Mouse (Mus musculus) left cerebral cortex, postnatal 10 days (tissue): ENCODE data around the gene Veph1. TPM values are rescaled to one million over a fixed set of nuclear protein-coding genes. Genes with fewer than 3 reads are reported as not detected.

Source experiments
- DNase-seq, 2 experiments: peaks; one replicate each; pipeline ENCODE4 v3.0.0; 2021 to 2022; ENCODE audit warnings: low spot score in 2 of 2, mixed read lengths in 1 of 2; ENCODE audit errors: extremely low spot score in 1 of 2
- intact Hi-C: fragments of 180-260 bp; cut with DNase I; formaldehyde crosslinking; loops from one replicate; pipeline ENCODE4 v1.15.1; 2025
- total RNA-seq, 2 experiments: library from RNA; stranded (reverse); gene quantifications; 2 replicates each; pipeline ENCODE4 v1.2.3; 2021

The Veph1 gene
- total RNA-seq, 2 experiments from 2014 or later, result 0.34 TPM

GRCm38 (mm10) chr3:66137601-66138000, 159.0 kb downstream of the Veph1 start:
- DNase-seq, result no peak
- intact Hi-C loops, result no loop called here

GRCm38 (mm10) chr3:66131264-66131950, 165.2 kb downstream of the Veph1 start:
- intact Hi-C loops, result no loop called here
- DNase-seq, result no peak

GRCm38 (mm10) chr3:66129689-66130088, 166.9 kb downstream of the Veph1 start:
- no peak for DNase-seq
- intact Hi-C loops, result no loop called here

- DNase-seq, result no peak
- intact Hi-C loops, result no loop called here
Observed at GRCm38 (mm10) chr3:66105493-66105892, 191.1 kb downstream of the Veph1 start.

GRCm38 (mm10) chr3:66102599-66102932, 194.1 kb downstream of the Veph1 start:
- no peak for DNase-seq
- intact Hi-C loops, result no loop called here

GRCm38 (mm10) chr3:66101809-66102598, 194.6 kb downstream of the Veph1 start:
- no peak for DNase-seq
- intact Hi-C loops, result no loop called here

GRCm38 (mm10) chr3:66101074-66101473, 195.6 kb downstream of the Veph1 start:
- no peak for DNase-seq
- intact Hi-C loops, result no loop called here

GRCm38 (mm10) chr3:66091746-66092145, 204.9 kb downstream of the Veph1 start:
- DNase-seq, result no peak
- intact Hi-C loops, result no loop called here

- intact Hi-C loops, result no loop called here
- DNase-seq, result no peak
Observed at GRCm38 (mm10) chr3:66087608-66088007, 209.0 kb downstream of the Veph1 start.

- no peak for DNase-seq
- intact Hi-C loops, result no loop called here
Observed at GRCm38 (mm10) chr3:66083856-66084255, 212.8 kb downstream of the Veph1 start.

- DNase-seq, result no peak
- intact Hi-C loops, result no loop called here
Observed at GRCm38 (mm10) chr3:66083407-66083806, 213.2 kb downstream of the Veph1 start.

- intact Hi-C loops, result no loop called here
- no peak for DNase-seq
Observed at GRCm38 (mm10) chr3:66082975-66083374, 213.7 kb downstream of the Veph1 start.

GRCm38 (mm10) chr3:66081363-66081736, 215.3 kb downstream of the Veph1 start:
- DNase-seq, result no peak
- intact Hi-C loops, result no loop called here

GRCm38 (mm10) chr3:66080631-66081362, 215.8 kb downstream of the Veph1 start:
- DNase-seq, result no peak
- intact Hi-C loops, result no loop called here

- intact Hi-C loops, result no loop called here
Observed at GRCm38 (mm10) chr3:66079886-66080285, 216.8 kb downstream of the Veph1 start.

GRCm38 (mm10) chr3:66078898-66079537, 217.6 kb downstream of the Veph1 start:
- intact Hi-C loops, result no loop called here
- DNase-seq, result no peak

More at GRCm38 (mm10) chr3:66079886-66080285, 216.8 kb downstream of the Veph1 start:
- no peak for DNase-seq

- intact Hi-C loops, result no loop called here
- DNase-seq, result peak in 1 of 2 experiments; percentile 36
Observed at GRCm38 (mm10) chr3:66078026-66078721, 218.5 kb downstream of the Veph1 start.

- intact Hi-C loops, result no loop called here
- no peak for DNase-seq
Observed at GRCm38 (mm10) chr3:66070274-66070673, 226.4 kb downstream of the Veph1 start.

- intact Hi-C loops, result no loop called here
- no peak for DNase-seq
Observed at GRCm38 (mm10) chr3:66063881-66064280, 232.8 kb downstream of the Veph1 start.
